ENCODE assay signal across 9 mouse cellular contexts in genomic region chr6:30210788-30211187, GRCm38 (mm10).
DNase-seq lines count a peak whose midpoint lies in the region; ATAC-seq lines count a peak whose summit lies in the region.
"Had no signal": no experiment of that assay in that cellular context is flagged by ENCODE, and none has a peak within 500 bp of the region (broad histone marks: within the 10 kb centered on the region; RNA-seq: fewer than 3 reads in every experiment).

No protein-coding gene starts in this region.

- H3K27ac ChIP-seq in intestine, embryonic 14.5 days (ENCODE audit: low read depth), result no peak overlapping the region
- H3K27ac ChIP-seq in midbrain, embryonic 15.5 days, result no peak overlapping the region
- H3K27ac ChIP-seq: embryonic facial prominence, embryonic 13.5 days had no signal

- H3K27me3 ChIP-seq in intestine, embryonic 14.5 days (replicated peaks; ENCODE audit: control insufficient read depth, insufficient read depth, low read length), result no peaks in the 10 kb centered on the region
- no peaks in the 10 kb centered on the region for H3K27me3 ChIP-seq in midbrain, embryonic 15.5 days (replicated peaks)
- H3K27me3 ChIP-seq: embryonic facial prominence, embryonic 13.5 days had no signal

- peaks cover 18% of the 10 kb centered on the region for H3K36me3 ChIP-seq in intestine, embryonic 14.5 days (ENCODE audit: control insufficient read depth, insufficient read depth, low read length)
- H3K36me3 ChIP-seq in midbrain, embryonic 15.5 days (replicated peaks), result 0 out of 2 replicates have a peak, but pooled peaks cover 5% of the 10 kb centered on the region

- H3K9ac ChIP-seq in intestine, embryonic 14.5 days (ENCODE audit: low read length), result no peak overlapping the region
- H3K9ac ChIP-seq in midbrain, embryonic 15.5 days, result no peak overlapping the region
- H3K9ac ChIP-seq: embryonic facial prominence, embryonic 13.5 days had no signal

- no peaks in the 10 kb centered on the region for H3K9me3 ChIP-seq in intestine, embryonic 14.5 days (ENCODE audit: control insufficient read depth, low read length)
- H3K9me3 ChIP-seq in midbrain, embryonic 15.5 days, result no peaks in the 10 kb centered on the region
- H3K9me3 ChIP-seq: embryonic facial prominence, embryonic 13.5 days had no signal

- no peaks in the 10 kb centered on the region for H3K4me1 ChIP-seq in intestine, embryonic 14.5 days (replicated peaks; ENCODE audit: control insufficient read depth, insufficient read depth, low read length)
- H3K4me1 ChIP-seq in midbrain, embryonic 15.5 days, result peaks cover under 1% of the 10 kb centered on the region; the same call in 1 of the 2 replicates
- H3K4me1 ChIP-seq: embryonic facial prominence, embryonic 13.5 days had no signal

- ATAC-seq in intestine, embryonic 14.5 days (replicated peaks; ENCODE audit: low FRiP score, low TSS enrichment, low read depth), result 0 out of 2 replicates have a peak, but pooled peaks have one; percentile 49
- ATAC-seq in midbrain, embryonic 15.5 days (replicated peaks), result peak; percentile 51

- no peak overlapping the region for H3K4me2 ChIP-seq in intestine, embryonic 14.5 days (ENCODE audit: low read length)
- no peak overlapping the region for H3K4me2 ChIP-seq in midbrain, embryonic 15.5 days
- H3K4me2 ChIP-seq: embryonic facial prominence, embryonic 13.5 days had no signal

- no peak overlapping the region for H3K4me3 ChIP-seq in intestine, embryonic 14.5 days (ENCODE audit: low read depth, low read length)
- no peak overlapping the region for H3K4me3 ChIP-seq in midbrain, embryonic 15.5 days
- H3K4me3 ChIP-seq: embryonic facial prominence, embryonic 13.5 days had no signal

- intact Hi-C loops in left cerebral cortex, postnatal 36 days (cut with DNase I), result no loop called here

- peak; percentile 28 to 48 for DNase-seq in urinary bladder, adult 18-20 months (ENCODE audit: low spot score in 2 of 2)
- no peak for DNase-seq in urinary bladder, adult 2 months (ENCODE audit: low spot score)
- DNase-seq in cerebellum, adult 9-11 months, result peak; percentile 54
- DNase-seq in frontal cortex, postnatal 14 days (ENCODE audit: low spot score in 2 of 2), result peak; percentile 47 to 66
- peak; percentile 82 for DNase-seq in intestine, embryonic 14.5 days (ENCODE audit: low spot score)
- DNase-seq in left cerebral cortex, postnatal 36 days (ENCODE audit: low spot score in 2 of 2), result peak; percentile 64 to 67
- peak; percentile 46 to 62 for DNase-seq in spleen, postnatal 14 days (ENCODE audit: low spot score in 2 of 2)

- WGBS in intestine, embryonic 14.5 days, result 39% methylated on average over 5 of the region's 5 CpGs
- 37% methylated on average over 5 of the region's 5 CpGs for WGBS in midbrain, embryonic 15.5 days
